Mouse (Mus musculus): ENCODE results near the gene Atr.
"Not testable (repeated sequence)": the region's sequence is repeated elsewhere in the genome, so short reads cannot be mapped to it uniquely, and the experiment has no call there.

The Atr gene

DNA sequence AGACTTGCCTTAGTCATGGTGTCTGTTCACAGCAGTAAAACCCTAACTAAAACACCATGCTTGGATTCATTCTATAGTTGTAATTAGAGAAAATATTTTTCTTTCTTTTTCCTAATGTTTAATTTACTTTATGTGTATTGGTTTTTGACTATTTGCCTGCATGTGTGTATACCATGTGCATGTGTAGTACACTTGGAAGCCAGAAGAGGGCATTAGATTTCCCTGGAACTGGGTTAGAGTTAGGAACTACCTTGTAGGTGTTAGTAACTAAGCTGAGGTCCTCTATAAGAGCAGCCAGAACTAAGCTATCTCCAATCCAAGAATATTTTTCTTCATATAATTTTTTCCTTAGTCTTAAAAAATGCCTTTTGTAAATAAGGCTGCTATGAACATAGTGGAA is 75.5 kb downstream of the Atr start:
- DNase-seq (ENCODE audit: low read depth, low spot score): no peak

DNA sequence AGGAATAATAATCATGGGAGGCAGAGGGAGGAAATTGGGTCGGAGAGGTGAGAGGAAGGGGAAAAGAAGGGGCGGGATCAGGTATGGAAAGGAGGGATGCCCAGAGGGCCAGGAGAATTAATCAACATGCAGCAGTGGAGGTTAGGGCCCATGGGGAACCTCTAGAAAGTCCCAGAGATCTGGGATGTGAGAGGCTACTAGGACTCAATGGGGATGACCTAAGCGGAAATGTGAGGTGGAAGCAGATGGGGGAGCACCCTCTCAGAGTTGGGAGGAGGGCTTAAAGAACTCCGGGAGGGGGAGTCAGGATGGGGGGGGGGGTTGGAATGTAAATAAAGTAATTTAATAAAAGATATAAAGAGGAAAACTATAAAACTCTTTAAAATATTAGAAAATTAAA is 96.3 kb downstream of the Atr start:
- no peak for DNase-seq (ENCODE audit: low read depth, low spot score)

DNA sequence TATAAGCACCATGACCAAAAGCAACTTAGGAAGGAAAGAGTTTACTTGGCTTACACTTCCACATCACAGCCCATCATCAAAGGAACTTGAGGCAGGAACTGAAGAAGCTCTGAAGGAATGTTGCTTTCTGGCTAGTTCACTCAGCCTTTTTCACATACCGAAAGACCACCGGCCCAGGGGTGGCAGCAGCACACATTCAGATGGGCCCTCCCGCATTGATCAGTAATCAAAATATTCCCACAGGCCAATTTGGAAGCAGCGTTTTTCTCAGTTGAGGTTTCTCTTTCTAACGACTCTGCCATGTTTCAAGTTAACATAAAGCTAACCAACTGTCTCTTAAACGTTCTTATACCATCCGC is 96.8 kb downstream of the Atr start:
- DNase-seq (ENCODE audit: low read depth, low spot score): no peak

DNA sequence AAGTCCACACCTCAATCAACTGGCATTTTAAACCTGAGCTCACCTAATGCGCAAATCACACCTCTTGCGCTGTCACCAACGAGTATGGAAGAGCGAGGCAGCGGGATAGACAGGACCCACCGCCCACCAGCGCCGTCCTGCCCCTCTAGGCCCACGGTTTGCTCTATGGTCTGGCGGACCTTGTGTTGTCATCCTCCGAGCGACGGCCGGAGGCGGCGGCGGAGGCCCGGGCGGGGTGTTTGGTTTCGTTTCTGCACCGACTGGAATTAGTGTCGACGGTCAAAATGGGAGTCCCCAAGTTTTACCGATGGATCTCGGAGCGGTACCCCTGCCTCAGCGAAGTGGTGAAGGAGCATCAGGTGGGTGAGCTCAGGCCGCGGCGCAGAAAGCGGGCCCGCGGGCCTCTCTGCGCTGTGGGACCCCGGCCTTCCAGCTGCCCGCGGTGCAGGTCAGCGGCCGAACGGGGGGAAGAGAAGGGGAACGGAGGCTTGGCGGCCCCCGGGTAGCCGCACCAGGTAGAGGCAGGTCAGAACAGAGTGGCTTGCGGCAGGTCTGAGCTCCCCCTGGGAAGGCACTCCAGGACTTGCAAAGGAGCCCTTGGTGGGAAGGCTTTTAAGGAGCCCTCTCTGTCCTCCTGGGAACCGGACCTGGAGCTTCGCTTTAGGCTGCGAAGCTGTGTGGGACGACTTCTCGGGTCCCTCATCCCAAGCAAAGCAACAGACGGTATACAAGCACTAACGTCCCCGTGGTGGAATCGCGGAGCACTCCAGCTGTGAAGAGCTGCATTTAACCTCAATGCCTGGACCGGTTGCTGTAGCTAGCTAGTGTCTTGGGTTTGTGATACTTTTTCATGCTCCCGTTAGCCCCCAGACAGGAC is 97.4 kb downstream of the Atr start, which contains the start of gene Xrn1:
Gene Xrn1 (plus strand): TSS at position 176 of the 877 bp plus-strand sequence.
- DNase-seq (ENCODE audit: low read depth, low spot score): peak; percentile 92

DNA sequence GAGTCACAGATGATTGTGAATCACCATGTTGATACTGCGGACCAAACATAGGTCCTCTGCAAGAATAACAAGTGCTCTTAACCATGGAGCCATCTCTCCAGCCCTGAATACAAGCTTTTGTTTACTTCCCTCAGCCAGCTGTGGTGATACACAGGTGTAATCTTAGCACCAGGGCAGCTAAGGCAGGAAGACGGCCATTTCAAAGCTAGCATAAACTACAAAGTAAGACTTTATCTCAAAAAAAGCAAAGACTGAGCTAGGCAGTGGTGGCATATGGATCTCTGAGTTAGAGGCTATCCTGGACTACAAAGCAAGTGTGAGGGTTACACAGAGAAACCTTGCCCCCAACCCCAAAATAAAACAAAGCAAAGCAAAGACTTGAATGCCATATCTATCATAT is 100.2 kb downstream of the Atr start:
- no peak for DNase-seq (ENCODE audit: low read depth, low spot score)

DNA sequence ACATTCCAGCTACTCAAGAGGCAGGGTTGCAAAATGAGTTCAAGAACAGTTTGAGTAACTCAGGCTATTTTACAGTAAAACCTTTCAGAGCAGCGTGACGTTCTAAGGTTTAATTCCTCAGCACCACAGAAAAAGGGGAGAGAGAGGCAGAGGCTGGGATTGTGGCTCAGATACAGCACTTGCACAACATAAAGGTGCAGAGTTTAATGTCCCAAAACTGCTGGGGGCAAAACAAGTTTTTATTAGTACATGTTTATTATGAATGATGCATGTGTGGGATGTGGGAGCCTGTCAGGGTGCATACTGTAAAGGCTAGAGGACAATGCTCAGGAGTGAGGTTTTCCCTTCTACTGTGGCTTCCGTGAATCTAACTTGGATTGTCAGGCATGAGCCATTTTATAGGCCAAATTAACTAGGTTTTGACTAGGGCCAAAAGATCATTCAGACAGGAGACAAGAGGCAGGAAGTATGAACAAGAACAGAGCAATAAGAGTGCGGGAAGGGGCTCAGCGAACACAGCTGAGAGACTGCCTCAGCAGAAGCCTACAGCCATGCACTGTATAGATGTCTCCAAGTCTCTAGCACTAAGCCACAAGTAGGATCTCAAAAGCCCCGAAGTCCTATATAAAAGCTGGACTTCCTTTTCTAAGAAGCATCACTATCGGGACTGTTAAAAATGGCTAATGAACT is 100.8 kb downstream of the Atr start:
- no peak for DNase-seq (ENCODE audit: low read depth, low spot score)

DNA sequence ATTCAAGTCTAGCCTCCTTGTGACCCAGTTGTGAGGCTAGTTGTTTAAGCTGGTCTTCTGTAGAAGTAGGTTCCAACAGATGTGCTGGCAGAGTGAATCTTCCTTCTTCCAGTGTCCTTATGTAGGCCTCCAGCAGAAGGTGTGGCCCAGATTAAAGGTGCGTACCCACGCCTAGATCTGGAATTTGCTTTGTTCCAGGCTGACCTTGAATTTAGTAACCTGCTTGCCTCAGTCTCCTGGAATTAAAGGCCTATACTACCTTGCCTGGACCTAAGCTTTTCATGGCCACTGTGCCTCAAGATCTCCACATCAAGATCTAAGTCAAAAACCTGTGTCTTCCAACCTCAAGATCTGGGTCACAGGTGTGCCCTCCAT is 101.3 kb downstream of the Atr start:
- DNase-seq (ENCODE audit: low read depth, low spot score): not testable (repeated sequence)

DNA sequence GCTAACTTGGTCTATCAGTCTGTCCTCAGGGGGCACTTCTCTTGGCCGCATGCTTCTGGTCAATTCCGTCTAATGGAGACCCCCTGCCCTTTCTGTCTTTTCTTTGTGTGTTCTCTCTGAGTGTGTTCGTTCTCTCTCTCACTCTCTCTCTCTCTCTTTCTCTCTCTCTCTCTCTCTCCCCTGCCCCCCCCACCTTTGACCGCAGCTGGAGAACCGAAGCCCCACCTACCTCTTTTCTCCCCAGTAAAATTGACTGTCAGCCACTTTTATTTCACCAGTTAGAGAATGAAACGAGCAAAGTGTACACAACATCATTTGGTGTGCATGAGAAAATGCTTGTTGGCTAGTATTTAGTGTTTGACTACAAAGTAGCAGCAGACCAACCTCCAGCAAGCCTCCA is 101.8 kb downstream of the Atr start:
- no peak for DNase-seq (ENCODE audit: low read depth, low spot score)

DNA sequence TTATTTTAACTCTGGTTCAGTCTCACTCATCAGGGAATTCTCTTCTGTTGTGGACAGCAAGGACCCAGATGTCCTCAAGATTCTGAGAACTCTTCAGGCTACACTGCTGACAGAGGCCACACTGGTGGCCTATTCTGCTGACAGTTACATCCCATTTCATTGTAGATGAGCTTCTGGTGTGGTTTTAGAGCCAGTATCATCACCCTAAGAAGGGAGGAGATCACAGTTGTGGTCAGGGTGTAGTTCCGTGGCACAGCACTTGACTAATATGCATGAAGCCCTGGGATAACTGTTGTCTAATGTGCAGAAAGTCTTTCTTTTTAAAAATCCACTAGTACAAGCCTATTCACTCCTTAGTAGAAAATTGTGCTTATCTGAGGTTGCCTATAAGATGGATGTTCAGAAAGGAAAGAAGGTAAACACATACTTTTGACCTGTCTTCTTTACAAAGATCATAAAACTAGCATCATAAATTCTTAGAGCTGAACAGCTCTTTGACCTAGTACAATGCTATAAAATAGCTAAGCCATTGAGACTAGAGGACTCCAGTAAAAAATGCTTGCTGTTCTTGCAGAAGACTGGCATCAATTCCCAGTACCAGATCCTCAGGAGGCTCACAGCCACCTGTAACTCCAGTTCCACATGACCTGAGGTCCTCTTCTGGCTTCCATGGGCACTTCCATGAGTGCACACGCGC is 102.5 kb downstream of the Atr start:
- no peak for DNase-seq (ENCODE audit: low read depth, low spot score)

DNA sequence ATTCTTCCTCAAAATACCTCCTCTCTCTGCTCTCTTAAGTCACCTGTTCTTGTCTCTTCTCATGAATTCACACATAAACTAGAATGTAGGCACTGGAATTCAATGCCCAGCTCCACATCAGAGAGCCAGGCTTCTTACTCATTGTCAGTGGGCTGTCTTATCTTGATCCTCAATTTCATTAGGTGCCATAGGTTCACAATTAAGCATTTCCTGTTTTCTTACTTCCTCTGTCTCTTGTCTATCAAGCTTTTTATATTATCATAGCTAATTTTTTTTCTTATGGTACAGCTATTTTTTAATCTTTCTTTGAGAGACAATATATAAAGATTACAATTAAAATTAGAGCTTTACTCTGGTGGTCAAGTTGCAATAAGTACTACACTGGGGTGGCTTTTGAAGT is 103.7 kb downstream of the Atr start:
- no peak for DNase-seq (ENCODE audit: low read depth, low spot score)

DNA sequence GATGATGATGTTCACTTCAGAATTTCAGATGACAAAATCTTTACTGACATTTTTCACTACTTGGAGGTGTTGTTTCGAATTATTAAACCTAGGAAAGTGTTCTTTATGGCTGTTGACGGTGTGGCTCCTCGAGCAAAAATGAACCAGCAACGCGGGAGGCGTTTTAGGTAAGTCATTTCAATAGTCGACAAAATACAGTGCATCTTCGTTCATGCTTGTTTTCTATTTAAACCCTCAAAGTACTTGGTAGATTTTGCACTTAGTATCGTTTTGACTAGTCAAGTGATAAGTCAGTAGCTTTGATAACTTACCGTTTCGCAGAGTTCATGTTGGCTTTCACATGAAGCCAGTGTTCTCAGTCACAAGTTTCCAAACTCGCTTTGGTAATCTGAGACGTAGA is 106.6 kb downstream of the Atr start:
- no peak for DNase-seq (ENCODE audit: low read depth, low spot score)

DNA sequence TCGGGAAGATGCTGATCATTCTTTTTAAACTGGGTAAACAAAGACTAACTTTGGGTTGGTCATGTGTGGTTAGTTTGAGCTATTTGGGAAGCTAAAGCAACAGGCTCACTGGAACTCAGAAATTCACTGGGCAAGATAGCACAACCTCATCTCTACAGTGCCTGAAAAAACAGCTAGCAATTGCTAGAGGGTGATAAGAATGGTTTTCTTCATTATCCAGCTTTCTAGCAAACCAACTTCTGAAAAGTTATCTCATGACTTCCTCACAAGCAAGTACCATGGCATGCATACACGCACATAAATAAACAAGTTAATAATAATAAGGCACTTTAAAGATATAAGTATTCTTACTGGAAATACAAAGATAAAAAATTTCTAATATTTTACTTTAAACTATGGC is 120.9 kb downstream of the Atr start:
- no peak for DNase-seq (ENCODE audit: low read depth, low spot score)

DNA sequence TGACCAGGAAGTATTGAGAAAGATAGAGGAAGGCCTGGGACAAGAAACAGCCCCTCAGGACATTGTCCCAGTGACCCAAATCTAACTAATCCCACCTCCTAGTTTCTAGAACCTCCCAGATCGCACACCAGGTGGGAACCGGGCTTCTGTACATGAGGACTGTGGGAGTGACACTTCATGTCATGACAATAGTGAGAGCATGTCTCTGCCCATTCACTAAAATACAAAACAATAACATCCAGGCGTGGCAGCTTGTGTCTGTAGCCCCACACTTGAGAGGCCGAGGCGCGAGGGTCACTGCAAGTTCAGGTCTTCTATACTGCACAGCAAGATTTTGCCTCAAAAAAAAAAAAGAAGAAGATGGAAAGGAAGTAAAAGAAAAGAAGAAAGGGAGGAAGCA is 122.5 kb downstream of the Atr start:
- DNase-seq (ENCODE audit: low read depth, low spot score): no peak

DNA sequence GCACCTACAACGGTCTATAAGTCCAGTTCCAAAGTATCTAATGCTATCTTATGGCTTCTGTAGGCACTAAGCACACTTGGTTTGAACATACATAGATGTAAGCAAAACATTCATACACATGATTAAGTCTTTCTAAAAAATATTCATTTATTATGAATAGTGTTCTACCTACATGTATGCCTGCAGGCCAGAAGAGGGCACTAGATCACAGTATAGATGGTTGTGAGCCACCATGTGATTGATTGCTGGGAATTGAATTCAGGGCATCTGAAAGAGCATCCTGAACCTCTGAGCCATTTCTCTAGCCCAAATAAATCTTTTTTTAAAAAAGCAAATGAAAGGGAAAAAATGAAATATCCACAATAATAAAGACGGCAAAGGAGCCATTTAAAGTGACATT is 134.9 kb downstream of the Atr start:
- DNase-seq (ENCODE audit: low read depth, low spot score): no peak

Measured in retina, postnatal 7 days (tissue).